Mouse (Mus musculus): Measurements from ENCODE around the gene Khdrbs1.
A peak's percentile ranks its signal among the peaks of the same experiment; 100 is the strongest.
"Not testable (repeated sequence)": the region's sequence is repeated elsewhere in the genome, so short reads cannot be mapped to it uniquely, and the experiment has no call there.

Gene Khdrbs1

DNA sequence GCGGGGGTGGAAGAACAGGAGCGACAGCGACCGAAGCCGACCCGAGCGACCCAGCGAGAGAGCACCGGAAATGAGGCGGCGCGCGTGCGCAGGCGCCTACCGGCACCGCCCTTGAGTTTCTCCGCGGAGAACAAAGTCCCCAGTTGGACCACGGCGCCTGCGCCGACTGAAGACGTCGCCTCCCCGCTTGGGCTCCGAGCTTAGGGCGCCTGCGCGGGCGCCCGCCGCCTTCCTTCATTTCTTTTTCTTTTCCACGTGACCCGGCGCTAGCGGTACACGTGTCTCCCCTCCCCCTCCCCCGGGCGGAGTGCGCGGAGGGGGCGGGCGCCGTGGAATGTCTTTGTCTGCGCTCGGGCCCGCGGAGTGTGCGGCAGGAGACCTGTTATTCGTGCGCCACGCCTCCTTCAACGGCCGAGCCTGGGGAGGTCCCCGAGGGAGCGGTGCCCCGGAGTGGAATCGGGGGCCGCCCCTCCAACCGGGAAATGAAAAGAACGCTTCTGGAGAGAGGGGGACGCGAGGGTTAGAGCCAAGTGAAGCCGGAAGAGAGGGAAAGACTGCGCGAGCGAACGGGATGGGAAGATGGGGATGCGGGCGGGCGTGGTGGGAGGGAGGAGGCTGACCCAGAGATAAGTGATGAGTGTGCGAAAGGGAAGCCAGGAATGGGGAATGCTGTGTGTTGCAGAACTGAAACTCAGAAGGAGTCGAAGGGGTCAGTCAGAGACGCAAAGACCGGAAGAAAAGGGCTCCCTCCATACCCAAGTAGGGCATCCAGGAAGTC, at the start of gene Khdrbs1:
Khdrbs1 (minus strand) TSS at position 72 of the 778 bp plus-strand sequence.
- DNase-seq: peak; percentile 96 to 98

DNA sequence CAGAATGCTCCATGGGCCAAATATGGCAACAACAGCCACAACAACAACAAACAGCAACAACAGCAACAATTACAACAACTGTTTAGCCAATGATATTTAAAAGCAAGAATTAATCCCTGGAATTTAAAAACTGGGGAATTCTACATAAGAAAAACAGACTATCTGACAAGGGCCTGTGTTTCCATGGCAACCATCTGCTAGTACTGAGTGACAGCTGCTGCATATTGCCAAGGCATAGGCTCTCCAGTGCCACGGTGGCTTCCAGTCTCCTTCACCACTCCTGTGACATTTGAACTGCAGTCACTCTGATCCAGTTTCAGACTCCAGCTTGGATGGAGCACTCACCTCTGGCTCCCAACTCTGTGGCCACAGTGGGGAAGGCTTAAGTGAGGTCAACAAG, 49.3 kb upstream of the Khdrbs1 start:
- no peak for DNase-seq

GRCm38 (mm10) chr4:129790475-129790874, 48.4 kb upstream of the Khdrbs1 start:
- no peak for DNase-seq

DNA sequence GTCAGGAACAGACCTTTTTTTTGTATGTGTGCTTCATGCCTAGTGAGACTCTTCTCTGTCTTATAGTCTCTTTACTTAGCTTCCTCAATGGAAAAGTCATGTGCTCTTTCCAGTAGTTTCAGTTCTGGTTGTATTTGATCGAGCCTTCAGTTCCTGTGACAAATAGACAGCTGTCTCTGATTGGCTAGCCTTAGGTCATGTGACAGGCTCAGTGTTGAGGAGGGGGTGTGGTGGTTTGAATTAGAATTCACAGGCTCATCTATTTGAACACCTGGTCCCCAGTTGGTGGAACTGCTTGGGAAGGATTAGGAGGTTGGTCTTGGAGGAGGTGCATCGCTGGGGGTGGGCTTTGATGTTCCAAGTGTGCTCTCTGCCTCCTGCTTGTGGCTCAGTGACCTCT, 47.5 kb upstream of the Khdrbs1 start:
- no peak for DNase-seq

DNA sequence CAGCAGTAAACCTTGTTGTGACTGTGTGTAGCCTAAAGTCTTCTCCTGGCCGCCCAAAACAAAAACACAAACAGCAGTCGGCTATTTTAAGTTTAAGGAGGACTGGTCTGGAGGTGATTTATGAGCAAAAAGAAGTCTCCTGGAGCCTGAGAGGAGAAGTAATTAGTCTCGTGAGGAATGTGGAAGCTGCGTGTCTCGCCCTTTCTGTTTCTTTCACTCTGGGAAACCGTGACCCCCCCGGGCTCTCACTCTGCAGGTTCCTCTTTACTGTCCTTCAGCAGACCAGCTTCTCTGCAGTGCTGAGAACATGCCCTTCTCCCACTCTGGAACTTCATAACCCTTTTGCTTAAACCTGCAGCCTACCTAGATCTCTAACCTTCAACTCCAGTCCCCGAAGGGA, 46.6 kb upstream of the Khdrbs1 start:
- DNase-seq: peak in 1 of 2 experiments; percentile 50

GRCm38 (mm10) chr4:129785178-129785577, 43.1 kb upstream of the Khdrbs1 start:
- peak; percentile 61 to 82 for DNase-seq

DNA sequence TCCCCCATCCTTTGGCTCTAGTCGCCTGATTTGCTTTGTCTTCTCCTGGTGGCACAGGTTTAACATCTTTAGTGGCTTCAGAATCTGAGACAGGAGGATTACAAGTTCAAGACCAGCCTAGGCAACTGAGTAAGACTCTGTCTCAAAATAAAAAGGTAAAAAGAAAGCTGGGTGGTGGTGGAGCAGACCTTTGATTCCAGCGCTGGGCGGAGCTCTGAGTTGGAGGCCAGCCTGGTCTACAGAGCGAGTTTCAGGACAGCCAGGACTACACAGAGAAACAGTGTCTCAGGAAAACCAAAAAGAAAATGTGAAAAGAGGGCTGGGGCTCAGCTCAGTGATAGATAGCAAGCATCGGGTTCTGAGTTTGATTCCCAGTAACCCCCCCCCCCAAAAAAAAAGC, 41.4 kb upstream of the Khdrbs1 start:
- DNase-seq: no peak

GRCm38 (mm10) chr4:129782857-129783331, 40.8 kb upstream of the Khdrbs1 start:
- no peak for DNase-seq

- peak in 1 of 2 experiments; percentile 28 for DNase-seq
These were observed 40.0 kb upstream of the Khdrbs1 start for GRCm38 (mm10) chr4:129781881-129782675.

GRCm38 (mm10) chr4:129771672-129772521, 29.8 kb upstream of the Khdrbs1 start:
- DNase-seq: no peak

- no peak for DNase-seq
These were observed 29.2 kb upstream of the Khdrbs1 start for GRCm38 (mm10) chr4:129771314-129771671.

DNA sequence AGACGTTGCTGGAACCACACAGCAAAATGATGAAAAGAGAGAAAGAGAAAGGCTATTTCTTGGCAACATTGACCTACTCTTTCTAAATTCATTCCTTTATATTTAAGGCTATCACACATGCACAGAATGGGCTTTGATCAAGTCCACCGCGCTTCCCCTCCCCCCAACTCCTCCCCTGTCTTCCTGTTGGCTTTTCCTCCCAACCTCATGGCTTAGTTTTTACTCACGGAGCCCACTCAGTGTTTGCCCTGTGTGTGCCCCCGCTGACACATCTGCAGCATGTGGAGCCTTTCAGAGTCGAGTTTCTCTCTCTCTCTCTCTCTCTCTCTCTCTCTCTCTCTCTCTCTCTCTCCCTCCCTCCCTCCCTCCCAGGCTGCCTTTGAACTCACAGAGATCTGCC, 28.5 kb upstream of the Khdrbs1 start:
- no peak for DNase-seq

GRCm38 (mm10) chr4:129768742-129769141, 26.6 kb upstream of the Khdrbs1 start:
- DNase-seq: not testable (repeated sequence)

DNA sequence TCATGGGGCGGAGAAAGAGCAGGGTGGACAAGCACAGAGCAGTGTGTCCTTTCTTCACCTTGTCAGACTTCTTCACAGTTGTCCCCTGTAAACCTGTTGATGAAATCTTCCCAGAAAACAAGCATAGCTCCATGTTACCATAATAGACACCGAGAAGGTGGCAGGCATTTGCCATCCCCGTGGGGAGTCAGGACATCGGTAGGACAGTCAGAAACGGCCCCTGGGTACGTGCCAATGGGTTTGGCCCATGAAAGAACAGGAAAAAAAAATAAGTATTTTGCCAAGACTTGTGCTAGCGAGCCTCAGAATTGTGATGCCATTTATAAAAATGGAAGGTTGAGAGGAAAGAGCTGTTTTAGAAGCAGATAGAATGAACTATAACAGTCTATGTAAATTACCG, 25.7 kb upstream of the Khdrbs1 start:
- no peak for DNase-seq

GRCm38 (mm10) chr4:129765351-129765750, 23.2 kb upstream of the Khdrbs1 start:
- DNase-seq: no peak

- not testable (repeated sequence) for DNase-seq
These were observed 20.4 kb upstream of the Khdrbs1 start for GRCm38 (mm10) chr4:129762496-129762895.

DNA sequence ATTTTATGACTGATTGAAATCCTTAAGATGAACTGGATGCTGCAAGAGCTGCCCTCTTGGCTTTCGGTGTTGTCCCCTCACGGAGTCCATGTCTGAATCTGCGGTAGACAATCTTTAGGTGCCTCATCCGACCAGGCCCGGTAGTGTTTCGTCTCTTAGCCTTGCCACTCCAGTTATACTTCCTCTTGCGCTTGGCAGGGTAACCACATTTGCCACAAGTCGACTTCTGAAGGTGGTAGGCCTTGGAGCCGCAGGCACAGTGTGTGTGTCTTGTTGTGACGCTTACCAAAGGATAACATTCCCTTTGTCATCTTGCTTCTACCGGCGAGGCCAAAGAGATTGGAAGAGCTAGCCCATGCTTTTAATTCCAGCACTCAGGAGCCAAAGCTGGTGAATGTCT, 19.5 kb upstream of the Khdrbs1 start:
- DNase-seq: peak in 1 of 2 experiments; percentile 14

GRCm38 (mm10) chr4:129755455-129755854, 13.4 kb upstream of the Khdrbs1 start:
- DNase-seq: no peak

DNA sequence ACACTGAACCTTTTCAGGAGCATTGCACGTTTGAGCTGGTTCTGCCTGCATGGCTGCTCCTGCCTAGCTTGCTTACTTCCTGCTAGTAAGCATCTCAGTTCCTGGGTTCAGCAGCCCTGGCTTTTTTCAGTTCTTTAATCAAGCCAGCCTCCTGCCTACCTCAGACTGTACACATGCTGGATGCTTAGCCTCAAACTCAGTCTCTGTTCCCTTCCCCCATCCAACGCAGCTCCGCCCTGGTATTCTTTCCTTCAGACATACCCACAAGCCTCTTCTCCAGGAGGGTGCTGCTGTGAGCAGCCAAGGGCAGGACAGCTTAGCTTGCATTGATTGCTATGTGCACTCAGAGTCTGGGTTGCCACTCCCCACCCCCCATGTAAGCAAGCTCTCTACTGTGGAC, 12.6 kb upstream of the Khdrbs1 start:
- peak in 1 of 2 experiments; percentile 16 for DNase-seq

- no peak for DNase-seq
These were observed 8.3 kb upstream of the Khdrbs1 start for GRCm38 (mm10) chr4:129750430-129750829.

DNA sequence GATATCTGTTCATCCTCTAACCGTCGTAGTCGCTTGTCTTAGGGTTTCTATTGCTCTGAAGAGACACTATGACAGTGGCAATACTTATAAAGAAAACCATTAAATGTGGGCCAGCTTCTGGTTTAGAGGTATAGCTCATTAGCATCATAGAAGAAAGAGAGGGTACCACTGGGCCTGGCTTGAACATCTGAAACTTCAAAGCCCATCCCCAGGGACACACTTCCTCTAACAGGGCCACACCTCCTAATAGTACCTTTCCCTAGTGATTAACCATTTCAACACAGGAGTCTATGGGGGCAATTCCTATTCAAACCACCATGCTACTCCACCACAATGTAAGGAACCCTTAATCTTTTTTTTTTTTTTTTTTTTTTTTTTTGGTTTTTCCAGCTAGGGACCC, 4.5 kb upstream of the Khdrbs1 start:
- DNase-seq: no peak

GRCm38 (mm10) chr4:129746106-129746505, 4.0 kb upstream of the Khdrbs1 start:
- no peak for DNase-seq

GRCm38 (mm10) chr4:129743494-129743893, 1.4 kb upstream of the Khdrbs1 start:
- DNase-seq: no peak
